Mouse (Mus musculus) forebrain, embryonic 12.5 days (tissue): ENCODE measurements around the gene Hoxc12. TPM values are rescaled to one million over a fixed set of nuclear protein-coding genes. Genes with fewer than 3 reads are reported as not detected.

Experiments used
- ATAC-seq: fragments of 200-750 bp; cut with Nextera tagmentation; 2 replicates; pipeline ENCODE4 v1.8.0; 2017; ENCODE audit warnings: moderate TSS enrichment; ENCODE audit not compliant: low FRiP score
- H3K27ac ChIP-seq: fragments of 300-500 bp; sonication (generic); 2 replicates; pipeline ENCODE4 v1.5.1; 2016; ENCODE audit warnings: mild to moderate bottlenecking
- H3K27me3 ChIP-seq: fragments of 300-500 bp; sonication (generic); 2 replicates; pipeline ENCODE4 v1.6.1; 2016; ENCODE audit warnings: mild to moderate bottlenecking
- H3K36me3 ChIP-seq: fragments of 300-500 bp; sonication (generic); replicated peaks from 2 replicates; pipeline ENCODE4 v1.6.1; 2016; ENCODE audit warnings: mild to moderate bottlenecking
- H3K4me1 ChIP-seq: fragments of 300-500 bp; sonication (generic); 2 replicates; pipeline ENCODE4 v1.6.1; 2016
- H3K4me2 ChIP-seq: fragments of 300-500 bp; sonication (generic); 2 replicates; pipeline ENCODE4 v1.6.1; 2016; ENCODE audit warnings: mild to moderate bottlenecking, moderate library complexity
- H3K4me3 ChIP-seq: fragments of 300-500 bp; sonication (generic); replicated peaks from 2 replicates; pipeline ENCODE4 v1.5.1; 2016; ENCODE audit warnings: mild to moderate bottlenecking
- H3K9ac ChIP-seq: fragments of 300-500 bp; sonication (generic); 2 replicates; pipeline ENCODE4 v1.6.1; 2016; ENCODE audit warnings: mild to moderate bottlenecking
- H3K9me3 ChIP-seq: fragments of 300-500 bp; sonication (generic); 2 replicates; pipeline ENCODE4 v1.6.1; 2016
- WGBS: fragments of 180-500 bp; shearing (Covaris S2); methylation state at CpG from one replicate; pipeline ENCODE4 v1.1.7; 2016; 5-methylcytosine and 5-hydroxymethylcytosine counted together
- polyA plus RNA-seq: library from polyadenylated mRNA; unstranded; fragments of >200 nt; fragmentation: Nextera tagmentation; extraction: Ambion mirVana; gene quantifications from 2 replicates; pipeline ENCODE4 v1.2.1, GENCODE M21; 2016

Hoxc12 gene
- polyA plus RNA-seq, 1 experiment from 2014 or later = not detected

GRCm38 (mm10) chr15:102969296-102969695 is 32.7 kb downstream of the Hoxc12 start:
- 40% methylated on average over 1 of the region's 1 CpGs for WGBS
- H3K27me3 ChIP-seq = peaks cover 100% of the 10 kb centered on the region
- peaks cover 4% of the 10 kb centered on the region; the same call in 1 of the 2 replicates for H3K4me1 ChIP-seq
- H3K4me2 ChIP-seq = no peak overlapping the region
- H3K9ac ChIP-seq = no peak overlapping the region
- H3K36me3 ChIP-seq = no peaks in the 10 kb centered on the region
- no peak overlapping the region for H3K27ac ChIP-seq
- H3K4me3 ChIP-seq = no peak overlapping the region
- no peaks in the 10 kb centered on the region for H3K9me3 ChIP-seq
- no peak for ATAC-seq

DNA sequence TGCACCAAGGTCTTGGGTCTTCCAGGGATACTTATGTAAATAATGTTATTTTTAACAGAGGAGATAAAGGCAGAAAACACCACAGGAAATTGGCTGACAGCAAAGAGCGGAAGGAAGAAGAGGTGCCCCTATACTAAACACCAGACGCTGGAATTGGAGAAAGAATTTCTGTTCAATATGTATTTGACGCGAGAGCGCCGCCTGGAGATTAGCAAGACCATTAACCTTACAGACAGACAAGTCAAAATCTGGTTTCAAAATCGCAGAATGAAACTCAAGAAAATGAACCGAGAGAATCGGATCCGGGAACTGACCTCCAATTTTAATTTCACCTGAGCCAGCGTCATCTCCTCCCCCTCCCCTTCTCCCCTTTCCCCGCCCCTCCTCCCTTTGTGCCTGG is 34.2 kb downstream of the Hoxc12 start:
- no peak overlapping the region for H3K27ac ChIP-seq
- H3K9ac ChIP-seq = no peak overlapping the region
- H3K4me1 ChIP-seq = peaks cover 4% of the 10 kb centered on the region; the same call in 1 of the 2 replicates
- H3K27me3 ChIP-seq = peaks cover 100% of the 10 kb centered on the region
- ATAC-seq = no peak
- 1% methylated on average over 12 of the region's 12 CpGs for WGBS
- H3K36me3 ChIP-seq = no peaks in the 10 kb centered on the region
- H3K9me3 ChIP-seq = no peaks in the 10 kb centered on the region
- H3K4me2 ChIP-seq = no peak overlapping the region
- H3K4me3 ChIP-seq = no peak overlapping the region

DNA sequence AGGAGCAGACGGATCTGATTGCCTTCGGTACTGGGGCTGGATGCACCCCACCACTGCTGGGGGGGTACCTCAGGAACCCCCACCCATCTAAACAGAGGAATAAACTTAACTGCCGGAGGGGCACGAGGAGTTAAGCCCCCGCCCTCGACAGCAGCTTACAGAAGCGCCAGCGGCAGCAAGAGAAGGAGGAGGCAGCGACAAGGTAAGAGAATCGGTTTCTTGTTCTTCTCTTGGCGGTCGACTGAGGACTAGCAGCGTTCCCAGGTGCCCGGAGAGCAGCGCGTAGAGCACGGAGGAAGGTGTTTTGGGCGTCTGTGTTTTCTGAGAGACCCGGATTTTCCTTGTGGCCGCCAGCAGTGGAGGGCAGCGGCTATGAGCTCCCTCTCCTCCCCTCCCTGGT is 35.7 kb downstream of the Hoxc12 start:
- no peak overlapping the region for H3K27ac ChIP-seq

GRCm38 (mm10) chr15:102972753-102973152 is 36.2 kb downstream of the Hoxc12 start:
- 1% methylated on average over 6 of the region's 6 CpGs for WGBS
- H3K27ac ChIP-seq = no peak overlapping the region
- no peak for ATAC-seq
- H3K9ac ChIP-seq = no peak overlapping the region
- no peaks in the 10 kb centered on the region for H3K9me3 ChIP-seq
- no peak overlapping the region for H3K4me2 ChIP-seq
- H3K36me3 ChIP-seq = no peaks in the 10 kb centered on the region
- no peak overlapping the region for H3K4me3 ChIP-seq
- H3K4me1 ChIP-seq = no peaks in the 10 kb centered on the region
- H3K27me3 ChIP-seq = peaks cover 100% of the 10 kb centered on the region

More for the DNA sequence above, 35.7 kb downstream of the Hoxc12 start:
- H3K4me3 ChIP-seq = no peak overlapping the region
- 1% methylated on average over 21 of the region's 21 CpGs for WGBS
- no peak for ATAC-seq
- no peak overlapping the region for H3K4me2 ChIP-seq
- H3K4me1 ChIP-seq = no peaks in the 10 kb centered on the region
- no peak overlapping the region for H3K9ac ChIP-seq
- H3K9me3 ChIP-seq = no peaks in the 10 kb centered on the region
- H3K36me3 ChIP-seq = no peaks in the 10 kb centered on the region
- peaks cover 100% of the 10 kb centered on the region for H3K27me3 ChIP-seq

DNA sequence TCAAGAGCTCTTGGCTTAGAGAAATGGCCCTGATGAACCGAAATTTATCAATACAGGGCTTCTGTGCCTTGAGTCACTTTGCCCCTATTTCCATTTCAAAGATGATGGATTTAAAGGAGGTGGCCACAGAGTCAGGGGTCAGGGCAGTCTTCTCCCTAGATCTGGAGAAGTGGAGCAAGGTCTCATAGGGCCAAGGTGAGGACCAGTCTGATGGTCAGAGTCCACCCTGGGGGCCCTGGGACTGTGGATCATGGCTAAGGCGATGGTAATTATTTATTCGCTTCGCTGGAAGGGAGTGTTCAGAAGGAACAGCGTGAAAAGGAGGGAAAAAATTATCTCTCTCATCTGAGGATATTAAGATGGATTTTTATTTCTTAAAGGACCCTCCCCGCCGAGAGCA is 38.5 kb downstream of the Hoxc12 start:
- Histone ChIP-seq H3K27ac (no peak overlapping the region), H3K4me1 (no peaks in the 10 kb centered on the region), H3K9ac (no peak overlapping the region), H3K27me3 (peaks cover 100% of the 10 kb centered on the region), H3K9me3 (no peaks in the 10 kb centered on the region), H3K36me3 (no peaks in the 10 kb centered on the region), H3K4me2 (no peak overlapping the region), H3K4me3 (no peak overlapping the region)
- ATAC-seq = no peak
- WGBS = 4% methylated on average over 7 of the region's 7 CpGs

GRCm38 (mm10) chr15:102975688-102976111 is 39.1 kb downstream of the Hoxc12 start:
- H3K36me3 ChIP-seq = no peaks in the 10 kb centered on the region
- peaks cover 100% of the 10 kb centered on the region for H3K27me3 ChIP-seq
- ATAC-seq = no peak
- no peak overlapping the region for H3K4me3 ChIP-seq
- no peak overlapping the region for H3K27ac ChIP-seq
- no peak overlapping the region for H3K9ac ChIP-seq
- H3K9me3 ChIP-seq = no peaks in the 10 kb centered on the region
- no peaks in the 10 kb centered on the region for H3K4me1 ChIP-seq
- H3K4me2 ChIP-seq = no peak overlapping the region
- WGBS = under 1% methylated on average over 21 of the region's 21 CpGs

DNA sequence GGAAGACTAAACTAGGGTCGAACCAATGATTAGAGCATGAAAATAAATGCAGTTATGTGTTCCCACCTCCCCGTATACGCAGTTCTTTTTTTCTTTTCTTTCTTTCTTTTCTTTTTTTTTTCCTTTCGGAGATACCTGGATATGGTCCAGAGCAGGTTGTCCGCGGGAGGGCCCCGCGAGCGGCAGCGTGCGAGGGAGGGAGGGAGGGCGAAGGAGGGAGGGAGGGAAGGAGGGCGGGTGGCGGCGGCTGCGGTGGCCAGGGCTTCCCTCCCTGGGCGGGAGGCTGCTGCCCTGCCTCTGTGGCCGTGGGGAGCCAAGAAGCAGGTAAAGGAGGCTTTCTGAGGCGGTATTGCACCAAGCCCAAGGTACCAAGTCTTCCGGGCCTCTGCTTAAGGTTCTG is 39.6 kb downstream of the Hoxc12 start, which contains the start of gene Hoxc9:
Gene Hoxc9 (plus strand): TSS at position 269 of the 400 bp plus-strand sequence.
- no peak for ATAC-seq
- Histone ChIP-seq H3K4me2 (no peak within 1 kb of the TSS), H3K27ac (no peak within 1 kb of the TSS), H3K9ac (no peak within 1 kb of the TSS), H3K4me1 (no peaks in the 10 kb centered on the region), H3K4me3 (no peak within 1 kb of the TSS), H3K9me3 (no peaks in the 10 kb centered on the region), H3K36me3 (no peaks in the 10 kb centered on the region), H3K27me3 (peaks cover 100% of the 10 kb centered on the region)
- whole genome bisulfite sequencing = 1% methylated on average over 13 of the region's 20 CpGs

DNA sequence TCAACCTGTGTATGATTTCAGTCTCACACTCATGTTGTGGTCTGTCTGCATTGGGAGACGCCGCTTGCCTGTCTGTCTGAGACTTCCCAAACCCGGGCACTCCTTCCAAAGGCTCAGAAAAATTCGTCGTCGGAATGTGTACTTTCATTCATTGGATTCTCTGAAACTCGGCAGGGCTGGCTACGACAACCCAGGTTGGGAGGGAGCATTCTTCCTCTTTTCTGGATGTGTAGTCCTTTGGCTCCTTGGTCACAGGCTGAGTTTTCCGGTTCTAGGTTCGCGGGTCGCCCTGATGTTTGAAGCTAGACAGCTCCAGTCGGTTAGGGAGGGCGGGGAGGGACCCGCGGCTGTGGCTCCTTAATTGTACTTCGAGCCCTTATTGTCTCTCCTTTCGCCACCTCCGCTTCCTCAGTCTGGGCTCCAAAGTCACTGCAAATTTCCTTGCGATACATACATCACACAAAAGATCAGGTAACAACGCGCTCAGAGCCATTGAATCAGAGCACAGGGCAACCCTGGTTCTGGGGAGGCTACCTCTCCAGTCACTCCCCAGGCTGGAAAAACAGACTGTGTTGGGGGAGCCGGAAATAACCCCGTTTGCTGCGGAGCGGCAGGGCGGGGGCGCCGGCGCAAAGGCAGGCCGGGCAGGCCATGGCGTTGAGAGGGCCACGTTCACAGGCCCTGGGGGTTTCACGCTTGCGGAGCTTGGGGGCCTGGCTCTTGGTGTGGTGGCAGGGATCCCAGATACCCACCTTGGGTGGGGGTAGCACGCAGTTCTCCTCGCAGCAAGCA is 40.3 kb downstream of the Hoxc12 start:
- WGBS = under 1% methylated on average over 37 of the region's 37 CpGs
- Histone ChIP-seq H3K27ac (no peak overlapping the region), H3K4me3 (no peak overlapping the region), H3K27me3 (peaks cover 100% of the 10 kb centered on the region), H3K36me3 (no peaks in the 10 kb centered on the region), H3K9ac (no peak overlapping the region), H3K9me3 (no peaks in the 10 kb centered on the region), H3K4me2 (no peak overlapping the region), H3K4me1 (peaks cover 5% of the 10 kb centered on the region)
- no peak for ATAC-seq

GRCm38 (mm10) chr15:102977423-102977974 is 40.9 kb downstream of the Hoxc12 start:
- Histone ChIP-seq H3K4me2 (no peak overlapping the region), H3K4me3 (no peak overlapping the region), H3K27me3 (peaks cover 100% of the 10 kb centered on the region), H3K36me3 (no peaks in the 10 kb centered on the region), H3K9me3 (no peaks in the 10 kb centered on the region), H3K9ac (no peak overlapping the region), H3K4me1 (peaks cover 8% of the 10 kb centered on the region), H3K27ac (no peak overlapping the region)
- WGBS = 1% methylated on average over 16 of the region's 16 CpGs
- no peak for ATAC-seq

DNA sequence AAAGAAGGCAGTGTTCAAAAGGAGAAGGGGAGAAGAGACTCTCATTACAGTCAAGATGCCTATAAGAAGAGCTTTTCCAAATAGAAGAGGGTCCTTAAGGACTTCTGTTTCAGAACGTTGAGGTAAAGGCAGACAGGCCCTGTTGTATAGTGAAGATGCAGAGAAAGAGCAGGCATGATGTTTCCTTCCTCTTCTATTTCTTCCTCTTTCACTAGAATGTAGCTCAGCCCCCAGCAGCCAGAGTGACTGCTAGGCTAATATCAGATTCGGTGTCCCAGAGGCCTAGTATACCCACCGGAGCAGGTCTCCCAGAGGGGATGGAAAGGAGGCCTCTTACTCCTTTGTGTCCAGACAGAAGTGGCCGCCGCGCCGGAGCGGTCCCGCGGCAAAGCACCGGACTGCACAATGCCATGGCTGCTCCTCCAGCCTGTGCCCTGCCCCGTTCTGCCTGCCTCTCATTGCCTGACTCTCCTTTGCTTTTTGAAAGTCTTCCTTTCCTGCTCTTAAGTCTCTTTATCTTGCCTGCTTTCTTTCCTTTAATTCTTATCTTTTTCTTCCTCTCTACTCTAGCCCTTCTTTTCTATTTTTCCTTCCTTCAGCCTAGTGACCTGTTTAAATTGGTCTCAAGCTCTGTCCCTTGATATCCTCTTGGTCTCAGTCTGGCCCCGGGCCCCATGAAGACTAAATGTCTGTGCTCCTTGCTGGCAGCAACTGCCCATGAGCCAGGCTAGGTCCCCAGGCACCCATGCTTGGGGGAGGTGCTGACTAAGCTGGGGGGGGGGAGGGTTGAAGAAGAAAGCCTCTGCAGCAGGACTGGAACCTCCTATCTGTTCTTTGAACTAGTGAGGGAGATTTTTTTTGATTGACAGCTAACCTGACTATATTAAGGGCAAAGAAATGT is 42.3 kb downstream of the Hoxc12 start:
- no peak for ATAC-seq
- no peaks in the 10 kb centered on the region for H3K36me3 ChIP-seq
- WGBS = 2% methylated on average over 13 of the region's 13 CpGs
- no peak overlapping the region for H3K9ac ChIP-seq
- no peaks in the 10 kb centered on the region for H3K9me3 ChIP-seq
- H3K4me2 ChIP-seq = no peak overlapping the region
- H3K27me3 ChIP-seq = peaks cover 100% of the 10 kb centered on the region
- no peak overlapping the region for H3K4me3 ChIP-seq
- H3K4me1 ChIP-seq = peaks cover 8% of the 10 kb centered on the region
- no peak overlapping the region for H3K27ac ChIP-seq

GRCm38 (mm10) chr15:102979936-102980335 is 43.4 kb downstream of the Hoxc12 start:
- Histone ChIP-seq H3K9ac (no peak overlapping the region), H3K36me3 (no peaks in the 10 kb centered on the region), H3K27me3 (peaks cover 100% of the 10 kb centered on the region), H3K27ac (no peak overlapping the region), H3K4me3 (no peak overlapping the region), H3K4me1 (peaks cover 8% of the 10 kb centered on the region), H3K4me2 (no peak overlapping the region), H3K9me3 (no peaks in the 10 kb centered on the region)
- WGBS = 0% methylated on average over 1 of the region's 1 CpGs
- ATAC-seq = no peak

DNA sequence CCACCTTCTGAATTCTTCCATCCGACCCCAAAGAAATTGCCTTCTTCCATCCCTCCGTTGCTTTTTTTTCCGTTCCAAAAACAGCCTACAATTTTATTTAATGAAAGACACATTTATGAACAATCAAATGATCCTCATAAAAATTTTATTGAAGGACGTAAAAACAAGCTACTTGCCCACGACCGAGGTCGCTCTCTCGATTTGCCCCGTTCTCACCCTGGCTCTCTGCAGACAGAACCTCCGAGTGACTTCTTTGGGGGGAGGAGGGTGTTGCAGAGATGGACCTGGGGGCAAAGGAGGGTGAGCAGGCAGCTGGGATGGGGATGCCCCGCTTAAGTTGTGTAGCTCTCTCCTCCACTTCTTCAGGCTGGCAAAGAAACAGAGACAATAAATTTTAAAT is 43.8 kb downstream of the Hoxc12 start:
- H3K27ac ChIP-seq = no peak overlapping the region
- H3K4me3 ChIP-seq = no peak overlapping the region
- no peaks in the 10 kb centered on the region for H3K9me3 ChIP-seq
- no peaks in the 10 kb centered on the region for H3K36me3 ChIP-seq
- H3K27me3 ChIP-seq = peaks cover 100% of the 10 kb centered on the region
- H3K4me2 ChIP-seq = no peak overlapping the region
- WGBS = 3% methylated on average over 11 of the region's 11 CpGs
- ATAC-seq = no peak
- H3K4me1 ChIP-seq = peaks cover 8% of the 10 kb centered on the region
- no peak overlapping the region for H3K9ac ChIP-seq
